Mouse (Mus musculus): ENCODE data around the gene Snrnp35. TPM values are rescaled to one million over a fixed set of nuclear protein-coding genes. Genes with fewer than 3 reads are reported as not detected.
"Not testable (repeated sequence)": the region's sequence is repeated elsewhere in the genome, so short reads cannot be mapped to it uniquely, and the experiment has no call there.

The Snrnp35 gene
- polyA plus RNA-seq, 1 experiment from 2014 or later: 12.3 TPM

- no peak overlapping the region for H3K27ac ChIP-seq (replicated peaks; ENCODE audit: low read depth, low read length)
- DNase-seq (ENCODE audit: low spot score): no peak
- no peak overlapping the region for H3K4me3 ChIP-seq (ENCODE audit: low read depth, low read length)
- H3K9me3 ChIP-seq (replicated peaks; ENCODE audit: control insufficient read depth, low read length): no peaks in the 10 kb centered on the region
- no peak overlapping the region for H3K4me2 ChIP-seq (ENCODE audit: low read depth, low read length)
- no peak overlapping the region for H3K9ac ChIP-seq (replicated peaks; ENCODE audit: low read length)
- H3K36me3 ChIP-seq (replicated peaks; ENCODE audit: control insufficient read depth, insufficient read depth, low read depth, low read length): peaks cover 2% of the 10 kb centered on the region
- WGBS: 30% methylated on average over 5 of the region's 5 CpGs
- H3K27me3 ChIP-seq (ENCODE audit: control insufficient read depth, insufficient read depth, low read length): no peaks in the 10 kb centered on the region
- ATAC-seq (replicated peaks; ENCODE audit: insufficient number of reproducible peaks, low FRiP score, low TSS enrichment, low read depth): 0 out of 2 replicates have a peak, but pooled peaks have one; percentile 19
- H3K4me1 ChIP-seq (ENCODE audit: control insufficient read depth, insufficient read depth, low read length): no peaks in the 10 kb centered on the region
Observed at GRCm38 (mm10) chr5:124499001-124499400, 16.1 kb downstream of the Snrnp35 start.

GRCm38 (mm10) chr5:124500037-124500436 is 17.1 kb downstream of the Snrnp35 start:
- not testable (repeated sequence) for H3K9me3 ChIP-seq (replicated peaks; ENCODE audit: control insufficient read depth, low read length); H3K4me1 ChIP-seq (ENCODE audit: control insufficient read depth, insufficient read depth, low read length); H3K9ac ChIP-seq (replicated peaks; ENCODE audit: low read length); H3K4me3 ChIP-seq (ENCODE audit: low read depth, low read length); H3K36me3 ChIP-seq (replicated peaks; ENCODE audit: control insufficient read depth, insufficient read depth, low read depth, low read length); H3K27me3 ChIP-seq (ENCODE audit: control insufficient read depth, insufficient read depth, low read length); H3K27ac ChIP-seq (replicated peaks; ENCODE audit: low read depth, low read length); ATAC-seq (replicated peaks; ENCODE audit: insufficient number of reproducible peaks, low FRiP score, low TSS enrichment, low read depth); H3K4me2 ChIP-seq (ENCODE audit: low read depth, low read length); DNase-seq (ENCODE audit: low spot score)
- WGBS: 84% methylated on average over 2 of the region's 4 CpGs

DNA sequence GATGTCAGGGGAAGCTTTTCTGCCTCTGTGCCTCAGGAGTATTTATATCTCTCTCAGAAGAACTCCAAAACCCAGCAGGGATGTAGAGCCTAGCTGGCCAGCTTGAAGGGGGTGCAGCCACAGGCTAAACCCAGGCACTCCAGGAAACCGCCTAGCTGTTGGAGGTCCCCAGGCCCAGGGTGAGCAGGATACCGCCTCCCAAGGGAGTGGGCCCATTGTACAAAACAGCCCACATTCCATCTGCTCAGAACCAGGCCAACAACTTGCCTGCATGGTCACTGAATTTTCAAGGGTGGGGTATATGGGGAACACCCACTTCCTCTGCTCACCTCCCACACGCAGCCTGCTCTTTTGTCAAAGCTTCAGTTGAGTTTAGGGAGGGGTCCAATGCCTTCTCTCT is 17.6 kb downstream of the Snrnp35 start:
- H3K36me3 ChIP-seq (replicated peaks; ENCODE audit: control insufficient read depth, insufficient read depth, low read depth, low read length): peaks cover 2% of the 10 kb centered on the region
- 88% methylated on average over 3 of the region's 3 CpGs for WGBS
- no peak overlapping the region for H3K4me3 ChIP-seq (ENCODE audit: low read depth, low read length)

GRCm38 (mm10) chr5:124501541-124501940 is 18.6 kb downstream of the Snrnp35 start:
- H3K9ac ChIP-seq (replicated peaks; ENCODE audit: low read length): no peak overlapping the region
- H3K27me3 ChIP-seq (ENCODE audit: control insufficient read depth, insufficient read depth, low read length): no peaks in the 10 kb centered on the region
- no peaks in the 10 kb centered on the region for H3K9me3 ChIP-seq (replicated peaks; ENCODE audit: control insufficient read depth, low read length)
- H3K36me3 ChIP-seq (replicated peaks; ENCODE audit: control insufficient read depth, insufficient read depth, low read depth, low read length): peaks cover 2% of the 10 kb centered on the region
- no peaks in the 10 kb centered on the region for H3K4me1 ChIP-seq (ENCODE audit: control insufficient read depth, insufficient read depth, low read length)
- WGBS: 88% methylated on average over 10 of the region's 10 CpGs
- no peak overlapping the region for H3K4me3 ChIP-seq (ENCODE audit: low read depth, low read length)
- DNase-seq (ENCODE audit: low spot score) (no peak), ATAC-seq (replicated peaks; ENCODE audit: insufficient number of reproducible peaks, low FRiP score, low TSS enrichment, low read depth) (no peak)
- no peak overlapping the region for H3K4me2 ChIP-seq (ENCODE audit: low read depth, low read length)
- H3K27ac ChIP-seq (replicated peaks; ENCODE audit: low read depth, low read length): no peak overlapping the region

More for the DNA sequence above, 17.6 kb downstream of the Snrnp35 start:
- ATAC-seq (replicated peaks; ENCODE audit: insufficient number of reproducible peaks, low FRiP score, low TSS enrichment, low read depth): no peak
- DNase-seq (ENCODE audit: low spot score): no peak
- Histone ChIP-seq H3K4me2 (ENCODE audit: low read depth, low read length) (no peak overlapping the region), H3K9me3 (replicated peaks; ENCODE audit: control insufficient read depth, low read length) (no peaks in the 10 kb centered on the region), H3K27ac (replicated peaks; ENCODE audit: low read depth, low read length) (no peak overlapping the region), H3K4me1 (ENCODE audit: control insufficient read depth, insufficient read depth, low read length) (no peaks in the 10 kb centered on the region), H3K27me3 (ENCODE audit: control insufficient read depth, insufficient read depth, low read length) (no peaks in the 10 kb centered on the region), H3K9ac (replicated peaks; ENCODE audit: low read length) (no peak overlapping the region)

- H3K4me1 ChIP-seq (ENCODE audit: control insufficient read depth, insufficient read depth, low read length): no peaks in the 10 kb centered on the region; the same call in 1 of the 2 replicates
- no peak for ATAC-seq (replicated peaks; ENCODE audit: insufficient number of reproducible peaks, low FRiP score, low TSS enrichment, low read depth)
- peaks cover 5% of the 10 kb centered on the region; the same call in 1 of the 2 replicates for H3K36me3 ChIP-seq (replicated peaks; ENCODE audit: control insufficient read depth, insufficient read depth, low read depth, low read length)
- no peak for DNase-seq (ENCODE audit: low spot score)
- no peak overlapping the region for H3K27ac ChIP-seq (replicated peaks; ENCODE audit: low read depth, low read length)
- no peaks in the 10 kb centered on the region for H3K27me3 ChIP-seq (ENCODE audit: control insufficient read depth, insufficient read depth, low read length)
- no peak overlapping the region for H3K9ac ChIP-seq (replicated peaks; ENCODE audit: low read length)
- no peak overlapping the region for H3K4me2 ChIP-seq (ENCODE audit: low read depth, low read length)
- no peak overlapping the region for H3K4me3 ChIP-seq (ENCODE audit: low read depth, low read length)
- WGBS: 65% methylated on average over 14 of the region's 14 CpGs
- no peaks in the 10 kb centered on the region for H3K9me3 ChIP-seq (replicated peaks; ENCODE audit: control insufficient read depth, low read length)
Observed at GRCm38 (mm10) chr5:124503742-124504141, 20.8 kb downstream of the Snrnp35 start.

DNA sequence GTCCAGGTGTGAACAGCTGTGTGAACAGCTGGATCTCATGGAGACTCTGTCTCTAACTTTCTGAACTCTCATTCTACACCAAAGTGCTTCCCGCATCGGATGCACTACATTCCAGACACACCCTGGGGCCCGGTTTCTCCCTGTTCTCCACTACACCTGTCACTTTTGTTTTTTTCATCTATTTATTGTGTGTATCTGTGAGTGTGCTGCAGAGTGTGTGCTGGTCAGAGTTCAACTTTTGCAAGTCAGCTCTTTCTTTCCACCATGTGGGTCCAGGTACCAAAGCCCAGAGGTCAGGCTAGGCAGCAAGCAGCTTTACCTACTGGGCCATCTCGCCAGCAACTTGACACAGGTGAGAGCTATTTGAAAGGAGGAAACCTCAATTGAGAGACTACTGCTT is 22.3 kb downstream of the Snrnp35 start:
- Histone ChIP-seq H3K36me3 (replicated peaks; ENCODE audit: control insufficient read depth, insufficient read depth, low read depth, low read length) (peaks cover 3% of the 10 kb centered on the region), H3K27ac (replicated peaks; ENCODE audit: low read depth, low read length) (no peak overlapping the region), H3K4me3 (ENCODE audit: low read depth, low read length) (no peak overlapping the region), H3K4me1 (ENCODE audit: control insufficient read depth, insufficient read depth, low read length) (no peaks in the 10 kb centered on the region; the same call in 1 of the 2 replicates), H3K27me3 (ENCODE audit: control insufficient read depth, insufficient read depth, low read length) (no peaks in the 10 kb centered on the region), H3K4me2 (ENCODE audit: low read depth, low read length) (no peak overlapping the region), H3K9me3 (replicated peaks; ENCODE audit: control insufficient read depth, low read length) (no peaks in the 10 kb centered on the region), H3K9ac (replicated peaks; ENCODE audit: low read length) (no peak overlapping the region)
- WGBS: 91% methylated on average over 4 of the region's 4 CpGs
- no peak for DNase-seq (ENCODE audit: low spot score)
- no peak for ATAC-seq (replicated peaks; ENCODE audit: insufficient number of reproducible peaks, low FRiP score, low TSS enrichment, low read depth)

GRCm38 (mm10) chr5:124506731-124507359 is 23.9 kb downstream of the Snrnp35 start:
- H3K36me3 ChIP-seq (replicated peaks; ENCODE audit: control insufficient read depth, insufficient read depth, low read depth, low read length): peaks cover 3% of the 10 kb centered on the region
- ATAC-seq (replicated peaks; ENCODE audit: insufficient number of reproducible peaks, low FRiP score, low TSS enrichment, low read depth): peak; percentile 67; the same call in 1 of the 2 replicates
- peak; percentile 28 for DNase-seq (ENCODE audit: low spot score)
- H3K9me3 ChIP-seq (replicated peaks; ENCODE audit: control insufficient read depth, low read length): no peaks in the 10 kb centered on the region
- H3K9ac ChIP-seq (replicated peaks; ENCODE audit: low read length): no peak overlapping the region
- no peak overlapping the region for H3K4me2 ChIP-seq (ENCODE audit: low read depth, low read length)
- H3K27ac ChIP-seq (replicated peaks; ENCODE audit: low read depth, low read length): no peak overlapping the region
- no peaks in the 10 kb centered on the region; the same call in 1 of the 2 replicates for H3K4me1 ChIP-seq (ENCODE audit: control insufficient read depth, insufficient read depth, low read length)
- WGBS: 61% methylated on average over 10 of the region's 10 CpGs
- H3K27me3 ChIP-seq (ENCODE audit: control insufficient read depth, insufficient read depth, low read length): no peaks in the 10 kb centered on the region
- H3K4me3 ChIP-seq (ENCODE audit: low read depth, low read length): no peak overlapping the region

- no peaks in the 10 kb centered on the region for H3K9me3 ChIP-seq (replicated peaks; ENCODE audit: control insufficient read depth, low read length)
- H3K4me1 ChIP-seq (ENCODE audit: control insufficient read depth, insufficient read depth, low read length): no peaks in the 10 kb centered on the region; the same call in 1 of the 2 replicates
- no peak overlapping the region for H3K9ac ChIP-seq (replicated peaks; ENCODE audit: low read length)
- no peak for ATAC-seq (replicated peaks; ENCODE audit: insufficient number of reproducible peaks, low FRiP score, low TSS enrichment, low read depth)
- 92% methylated on average over 6 of the region's 6 CpGs for WGBS
- H3K4me3 ChIP-seq (ENCODE audit: low read depth, low read length): no peak overlapping the region
- no peaks in the 10 kb centered on the region for H3K27me3 ChIP-seq (ENCODE audit: control insufficient read depth, insufficient read depth, low read length)
- H3K36me3 ChIP-seq (replicated peaks; ENCODE audit: control insufficient read depth, insufficient read depth, low read depth, low read length): peaks cover 12% of the 10 kb centered on the region
- no peak overlapping the region for H3K27ac ChIP-seq (replicated peaks; ENCODE audit: low read depth, low read length)
- H3K4me2 ChIP-seq (ENCODE audit: low read depth, low read length): no peak overlapping the region
- DNase-seq (ENCODE audit: low spot score): no peak
Observed at GRCm38 (mm10) chr5:124509200-124509599, 26.3 kb downstream of the Snrnp35 start.

Data from embryonic facial prominence, embryonic 11.5 days (tissue).